27 mouse cellular contexts compared by ENCODE assay signal in the genomic region with DNA sequence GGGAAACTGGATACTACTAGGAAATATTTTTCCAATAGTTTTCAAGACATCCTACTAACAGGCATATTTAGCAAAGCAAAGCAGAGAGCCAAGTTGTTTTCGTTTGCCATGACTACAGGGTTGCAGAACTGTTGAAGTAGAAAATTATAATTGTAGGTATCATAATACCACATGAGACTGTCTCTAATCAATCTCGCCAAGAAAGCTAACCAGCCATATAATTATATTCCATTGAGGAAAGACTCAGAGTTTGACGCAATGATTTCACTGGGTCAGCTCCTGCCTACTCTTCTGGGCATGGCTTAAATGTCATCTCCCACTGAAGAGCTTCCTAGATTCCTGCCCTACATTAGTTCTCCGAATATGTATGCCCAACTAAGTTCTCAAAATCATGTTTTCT. TPM values are rescaled to one million over a fixed set of nuclear protein-coding genes. Genes with fewer than 3 reads are reported as not detected.
DNase-seq lines count a peak whose midpoint lies in the region; ATAC-seq and TF ChIP-seq lines count a peak whose summit lies in the region.
"Had no signal": no experiment of that assay in that cellular context is flagged by ENCODE, and none has a peak within 500 bp of the region (broad histone marks: within the 10 kb centered on the region; RNA-seq: fewer than 3 reads in every experiment).

No protein-coding gene starts in this region.

- 66% methylated on average over 4 of the region's 4 CpGs for WGBS in embryonic facial prominence, embryonic 14.5 days
- 81% methylated on average over 4 of the region's 4 CpGs for WGBS in embryonic facial prominence, embryonic 10.5 days
- WGBS in embryonic facial prominence, embryonic 15.5 days: 53% methylated on average over 4 of the region's 4 CpGs
- WGBS in lung, adult 2 months: 84% methylated on average over 4 of the region's 4 CpGs

- H3K9ac ChIP-seq in embryonic facial prominence, embryonic 14.5 days (ENCODE audit: low read depth, low read length): no peak overlapping the region
- H3K9ac ChIP-seq in embryonic facial prominence, embryonic 15.5 days: no peak overlapping the region
- H3K9ac ChIP-seq: embryonic facial prominence, embryonic 13.5 days; forebrain, embryonic 12.5 days; forebrain, embryonic 15.5 days; heart, embryonic 12.5 days; heart, embryonic 15.5 days; hindbrain, embryonic 13.5 days; intestine, embryonic 15.5 days had no signal

- H3K9me3 ChIP-seq in embryonic facial prominence, embryonic 14.5 days (ENCODE audit: control insufficient read depth, low read length): no peaks in the 10 kb centered on the region
- H3K9me3 ChIP-seq in embryonic facial prominence, embryonic 10.5 days: no peaks in the 10 kb centered on the region
- H3K9me3 ChIP-seq in embryonic facial prominence, embryonic 15.5 days (replicated peaks): no peaks in the 10 kb centered on the region
- H3K9me3 ChIP-seq: embryonic facial prominence, embryonic 13.5 days; forebrain, embryonic 12.5 days; forebrain, embryonic 15.5 days; heart, embryonic 12.5 days; heart, embryonic 15.5 days; hindbrain, embryonic 10.5 days; hindbrain, embryonic 13.5 days; intestine, embryonic 15.5 days had no signal

- ATAC-seq in embryonic facial prominence, embryonic 14.5 days (ENCODE audit: low read depth): peak; percentile 32; the same call in 1 of the 2 replicates
- ATAC-seq in embryonic facial prominence, embryonic 15.5 days (ENCODE audit: insufficient number of reproducible peaks, low FRiP score, low TSS enrichment, low read depth): peak; percentile 52; the same call in 1 of the 2 replicates
- ATAC-seq: forebrain, embryonic 15.5 days; hindbrain, embryonic 16.5 days; intestine, embryonic 15.5 days had no signal

- H3K4me2 ChIP-seq in embryonic facial prominence, embryonic 14.5 days (ENCODE audit: low read depth, low read length): no peak overlapping the region
- no peak overlapping the region for H3K4me2 ChIP-seq in embryonic facial prominence, embryonic 15.5 days (replicated peaks)
- H3K4me2 ChIP-seq: embryonic facial prominence, embryonic 13.5 days; forebrain, embryonic 12.5 days; forebrain, embryonic 15.5 days; heart, embryonic 12.5 days; heart, embryonic 15.5 days; hindbrain, embryonic 13.5 days; intestine, embryonic 15.5 days had no signal

- H3K27ac ChIP-seq in embryonic facial prominence, embryonic 14.5 days (replicated peaks; ENCODE audit: low read depth, low read length): no peak overlapping the region
- no peak overlapping the region for H3K27ac ChIP-seq in embryonic facial prominence, embryonic 10.5 days (replicated peaks)
- peak overlapping the region; percentile 71 for H3K27ac ChIP-seq in bone marrow macrophage, adult 2 months (ENCODE audit: insufficient read depth, low read depth, low read length)
- H3K27ac ChIP-seq in embryonic facial prominence, embryonic 15.5 days (replicated peaks): no peak overlapping the region
- H3K27ac ChIP-seq: embryonic facial prominence, embryonic 13.5 days; forebrain, embryonic 12.5 days; forebrain, embryonic 15.5 days; heart, embryonic 15.5 days; hindbrain, embryonic 10.5 days; hindbrain, embryonic 13.5 days; intestine, embryonic 15.5 days had no signal

- no peaks in the 10 kb centered on the region for H3K4me1 ChIP-seq in embryonic facial prominence, embryonic 14.5 days (ENCODE audit: control insufficient read depth, insufficient read depth, low read length)
- no peaks in the 10 kb centered on the region for H3K4me1 ChIP-seq in embryonic facial prominence, embryonic 10.5 days
- H3K4me1 ChIP-seq in bone marrow macrophage, adult 2 months (ENCODE audit: control insufficient read depth, insufficient read depth, low read length): peaks cover 38% of the 10 kb centered on the region
- H3K4me1 ChIP-seq in embryonic facial prominence, embryonic 15.5 days: peaks cover 9% of the 10 kb centered on the region; the same call in 1 of the 2 replicates
- no peaks in the 10 kb centered on the region for H3K4me1 ChIP-seq in lung, adult 2 months (ENCODE audit: control insufficient read depth, insufficient read depth, low read length)
- H3K4me1 ChIP-seq: forebrain, embryonic 12.5 days; forebrain, embryonic 15.5 days; hindbrain, embryonic 10.5 days; hindbrain, embryonic 13.5 days; intestine, embryonic 15.5 days had no signal

- no peak for TF ChIP-seq POLR2A in bone marrow macrophage, adult 2 months (IDR thresholded peaks at IDR 0.05; ENCODE audit: borderline replicate concordance, low read depth, low read length)
- no peak for TF ChIP-seq POLR2A in lung, adult 2 months (IDR thresholded peaks at IDR 0.05; ENCODE audit: borderline replicate concordance, extremely low read depth, low read depth, low read length)

- peak; percentile 48 for DNase-seq in embryonic facial prominence, embryonic 14.5 days (ENCODE audit: low spot score)
- no peak for DNase-seq in embryonic facial prominence, embryonic 10.5 days (ENCODE audit: low spot score)
- no peak for DNase-seq in embryo, embryonic 10 days (ENCODE audit: low spot score)
- no peak for DNase-seq in lung, adult 2 months
- DNase-seq: adrenal gland, adult 8-10 months; adrenal gland, postnatal 25 days; cerebellum, adult 11-12 months; cerebellum, adult 8-10 months; cerebellum, postnatal 10 days; cerebellum, postnatal 36 days; gastrocnemius, postnatal 25 days; heart, adult 18-20 months; heart, postnatal 10 days; heart, postnatal 36 days; kidney, adult 11 months had no signal

- no peak overlapping the region for H3K4me3 ChIP-seq in embryonic facial prominence, embryonic 14.5 days (ENCODE audit: low read depth, low read length)
- H3K4me3 ChIP-seq in embryonic facial prominence, embryonic 10.5 days: no peak overlapping the region
- no peak overlapping the region for H3K4me3 ChIP-seq in bone marrow macrophage, adult 2 months (ENCODE audit: insufficient read depth, low read length)
- H3K4me3 ChIP-seq in embryonic facial prominence, embryonic 15.5 days (replicated peaks): no peak overlapping the region
- H3K4me3 ChIP-seq in lung, adult 2 months (replicated peaks; ENCODE audit: extremely low read depth, low read depth, low read length): no peak overlapping the region
- H3K4me3 ChIP-seq: embryonic facial prominence, embryonic 13.5 days; erythroblast, embryonic 14.5 days; forebrain, embryonic 12.5 days; forebrain, embryonic 15.5 days; heart, embryonic 12.5 days; heart, embryonic 15.5 days; hindbrain, embryonic 10.5 days; hindbrain, embryonic 13.5 days; intestine, embryonic 15.5 days had no signal

- no peak for TF ChIP-seq CTCF in bone marrow macrophage, adult 2 months (IDR thresholded peaks at IDR 0.05; ENCODE audit: low read depth, low read length)
- no peak for TF ChIP-seq CTCF in lung, adult 2 months (IDR thresholded peaks at IDR 0.05; ENCODE audit: insufficient read depth, low read length)

- H3K27me3 ChIP-seq in embryonic facial prominence, embryonic 14.5 days (replicated peaks; ENCODE audit: control insufficient read depth, insufficient read depth, low read length): no peaks in the 10 kb centered on the region
- H3K27me3 ChIP-seq in embryonic facial prominence, embryonic 10.5 days (replicated peaks; ENCODE audit: low read depth, poor library complexity, severe bottlenecking): no peaks in the 10 kb centered on the region
- no peaks in the 10 kb centered on the region for H3K27me3 ChIP-seq in embryonic facial prominence, embryonic 15.5 days
- H3K27me3 ChIP-seq: forebrain, embryonic 12.5 days; forebrain, embryonic 15.5 days; heart, embryonic 12.5 days; heart, embryonic 15.5 days; hindbrain, embryonic 13.5 days; intestine, embryonic 15.5 days had no signal

- no peaks in the 10 kb centered on the region for H3K36me3 ChIP-seq in embryonic facial prominence, embryonic 14.5 days (ENCODE audit: control insufficient read depth, insufficient read depth, low read length)
- no peaks in the 10 kb centered on the region for H3K36me3 ChIP-seq in embryonic facial prominence, embryonic 10.5 days (replicated peaks)
- H3K36me3 ChIP-seq in embryonic facial prominence, embryonic 15.5 days: peaks cover 5% of the 10 kb centered on the region; the same call in 1 of the 2 replicates
- H3K36me3 ChIP-seq: embryonic facial prominence, embryonic 13.5 days; forebrain, embryonic 12.5 days; forebrain, embryonic 15.5 days; hindbrain, embryonic 10.5 days; hindbrain, embryonic 13.5 days; intestine, embryonic 15.5 days had no signal

RNA-seq across cellular contexts. Expression of gene Tmem252, which starts 45.7 kb away (rescaled TPM):
- 3.6 and 3.8 TPM in 2 replicates for polyA plus RNA-seq in embryonic facial prominence, embryonic 14.5 days (2014; fragmentation: Nextera tagmentation; extraction: Ambion mirVana)
- polyA plus RNA-seq in embryonic facial prominence, embryonic 10.5 days (2016; fragmentation: Nextera tagmentation; extraction: Ambion mirVana): 0.19 and 0.26 TPM in 2 replicates
- not detected in 2 replicates for polyA plus RNA-seq in bone marrow macrophage, adult 2 months (2012; ENCODE audit: insufficient read depth, insufficient read length, missing spikeins)
- polyA plus RNA-seq in embryonic facial prominence, embryonic 15.5 days (2015; fragmentation: Nextera tagmentation; extraction: Ambion mirVana): 4.1 and 5.0 TPM in 2 replicates
- polyA plus RNA-seq in lung, adult 2 months (2012; rRNA removed): 1.0 and 2.0 TPM in 2 replicates
- polyA plus RNA-seq: erythroblast, embryonic 14.5 days had no signal
